In the genomic region with DNA sequence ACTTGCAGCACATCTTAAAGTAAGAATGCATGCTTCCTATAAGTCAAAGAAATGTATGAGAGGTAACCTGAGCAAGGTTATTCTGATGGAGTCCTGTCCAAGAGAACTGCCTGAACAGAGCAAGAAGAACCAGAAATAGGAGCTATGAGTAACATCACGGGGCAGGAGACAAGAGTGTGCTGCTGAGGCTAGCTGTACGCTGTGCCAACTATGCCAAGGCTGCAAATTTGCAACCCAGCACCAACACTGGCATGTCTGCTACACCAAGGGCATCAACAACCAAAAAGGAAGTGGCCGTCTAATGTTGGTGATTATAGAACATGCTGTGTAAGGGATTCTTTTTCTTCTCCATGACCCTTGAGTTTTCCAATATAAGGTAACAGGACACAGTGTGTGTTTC, we compare ENCODE assay signal across 19 mouse cellular contexts. TPM values are rescaled to one million over a fixed set of nuclear protein-coding genes. Genes with fewer than 3 reads are reported as not detected.
DNase-seq lines count a peak whose midpoint lies in the region; TF ChIP-seq lines count a peak whose summit lies in the region.
"Had no signal": no experiment of that assay in that cellular context is flagged by ENCODE, and none has a peak within 500 bp of the region (broad histone marks: within the 10 kb centered on the region; RNA-seq: fewer than 3 reads in every experiment).

No protein-coding gene starts in this region.

- peak; percentile 40 for DNase-seq in gastrocnemius, postnatal 25 days
- no peak for DNase-seq in gastrocnemius, postnatal 36 days
- peak; percentile 8 to 20 for DNase-seq in left cerebral cortex, postnatal 14 days (ENCODE audit: low spot score in 2 of 2)
- no peak for DNase-seq in left cerebral cortex, adult 8-10 months (ENCODE audit: low spot score in 2 of 2)
- DNase-seq in spleen, postnatal 4 days (ENCODE audit: low spot score in 2 of 2), result no peak
- DNase-seq in B cell, adult 2 months, result no peak
- DNase-seq: cerebellum, adult 9-11 months; kidney, adult 18-20 months; kidney, postnatal 10 days; lung, postnatal 4 days; spleen, adult 18-20 months; thymus, adult 2 months had no signal

- intact Hi-C loops in gastrocnemius, postnatal 36 days (cut with DNase I), result no loop called here
- intact Hi-C loops in left cerebral cortex, postnatal 14 days (cut with DNase I), result no loop called here

- H3K4me3 ChIP-seq in bone marrow macrophage, adult 2 months (ENCODE audit: insufficient read depth, low read length), result no peak overlapping the region
- H3K4me3 ChIP-seq: forebrain, embryonic 13.5 days; hindbrain, embryonic 12.5 days; lung, embryonic 15.5 days; midbrain, embryonic 12.5 days; neural tube, embryonic 13.5 days had no signal

- H3K27ac ChIP-seq in bone marrow macrophage, adult 2 months (ENCODE audit: insufficient read depth, low read depth, low read length), result peak overlapping the region; percentile 95
- H3K27ac ChIP-seq: forebrain, embryonic 13.5 days; hindbrain, embryonic 12.5 days; liver, embryonic 14.5 days; lung, embryonic 15.5 days; midbrain, embryonic 12.5 days; neural tube, embryonic 13.5 days had no signal

- TF ChIP-seq CTCF in bone marrow macrophage, adult 2 months (IDR thresholded peaks at IDR 0.05; ENCODE audit: low read depth, low read length), result no peak

- H3K4me1 ChIP-seq in bone marrow macrophage, adult 2 months (ENCODE audit: control insufficient read depth, insufficient read depth, low read length), result peaks cover 23% of the 10 kb centered on the region
- H3K4me1 ChIP-seq: forebrain, embryonic 13.5 days; hindbrain, embryonic 12.5 days; lung, embryonic 15.5 days; midbrain, embryonic 12.5 days; neural tube, embryonic 13.5 days had no signal

- no peak for TF ChIP-seq POLR2A in bone marrow macrophage, adult 2 months (IDR thresholded peaks at IDR 0.05; ENCODE audit: borderline replicate concordance, low read depth, low read length)

RNA-seq across cellular contexts. Expression of a gene that starts 57.0 kb away (rescaled TPM):
- total RNA-seq in gastrocnemius, postnatal 25 days (2021), result under 1 TPM; 0.46 to 0.92 TPM
- under 1 TPM; 0.36 to 0.91 TPM for total RNA-seq in gastrocnemius, postnatal 36 days (2021)
- total RNA-seq in left cerebral cortex, postnatal 14 days (2021), result 10 to 100 TPM; 12.4 to 15.3 TPM
- 10 to 100 TPM; 11.0 to 45.2 (median 20.5) TPM for total RNA-seq in left cerebral cortex, adult 8-10 months (2022)
- 24.0 and 25.0 TPM in 2 replicates for polyA plus RNA-seq in bone marrow macrophage, adult 2 months (2012; ENCODE audit: insufficient read depth, insufficient read length, missing spikeins)

Comparison
In these comparisons a context has a peak if more than half of its experiments do, and no peak if none do; other contexts are left out.
1. DNase-seq: peak in gastrocnemius, postnatal 25 days (single experiment) and left cerebral cortex, postnatal 14 days (2 of 2); none in gastrocnemius, postnatal 36 days (0 of 2), left cerebral cortex, adult 8-10 months (0 of 2), spleen, postnatal 4 days (0 of 2) and B cell, adult 2 months (0 of 2).
2. RNA of a gene that starts 57.0 kb away (total RNA-seq): 11.0 to 45.2 TPM in left cerebral cortex, adult 8-10 months and 12.4 to 15.3 TPM in left cerebral cortex, postnatal 14 days; 0.46 to 0.92 TPM in gastrocnemius, postnatal 25 days and 0.36 to 0.91 TPM in gastrocnemius, postnatal 36 days; every median in the first group is over 4 times any median in the second.